Mouse (Mus musculus): Measurements from ENCODE around the gene Tjp1. TPM values are rescaled to one million over a fixed set of nuclear protein-coding genes. Genes with fewer than 3 reads are reported as not detected.

Gene Tjp1
- total RNA-seq, 2 experiments from 2014 or later: 126 to 133 TPM

- intact Hi-C loops (cut with DNase I): loop anchor here (5.0 kb wide), 1 partner anchor 33 kb away; no protein-coding TSS in a partner anchor
- DNase-seq: no peak
Observed at GRCm38 (mm10) chr7:65450158-65450557, 77.4 kb downstream of the Tjp1 start.

DNA sequence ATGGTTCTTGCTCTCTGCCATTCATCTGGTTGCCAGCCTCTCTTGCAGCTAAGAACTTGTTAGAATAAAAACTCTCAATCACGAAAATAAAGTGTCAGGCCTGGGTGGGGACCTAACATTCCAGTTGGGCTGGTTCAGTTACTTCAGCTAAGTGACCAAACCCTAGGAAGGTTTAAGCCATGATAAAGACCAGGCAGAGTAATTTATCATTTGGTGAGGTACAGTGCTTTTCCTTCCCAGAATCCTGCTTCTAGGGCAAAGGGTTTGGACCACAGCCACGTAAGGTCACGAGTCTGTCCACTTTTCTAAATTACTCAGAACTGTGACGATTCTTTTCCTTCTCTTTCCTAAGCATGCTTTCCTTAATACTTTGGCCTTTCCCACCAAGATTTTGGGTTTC lies 86.1 kb downstream of the Tjp1 start:
- DNase-seq: no peak
- intact Hi-C loops (cut with DNase I): no loop called here

- intact Hi-C loops (cut with DNase I): no loop called here
- no peak for DNase-seq
Observed at GRCm38 (mm10) chr7:65439518-65439917, 88.1 kb downstream of the Tjp1 start.

- intact Hi-C loops (cut with DNase I): no loop called here
- DNase-seq: no peak
Observed at GRCm38 (mm10) chr7:65438146-65438545, 89.4 kb downstream of the Tjp1 start.

- no peak for DNase-seq
- intact Hi-C loops (cut with DNase I): no loop called here
Observed at GRCm38 (mm10) chr7:65436921-65437320, 90.7 kb downstream of the Tjp1 start.

GRCm38 (mm10) chr7:65431018-65431695 lies 96.4 kb downstream of the Tjp1 start:
- no peak for DNase-seq
- intact Hi-C loops (cut with DNase I): no loop called here

- no peak for DNase-seq
- intact Hi-C loops (cut with DNase I): no loop called here
Observed at GRCm38 (mm10) chr7:65430401-65430800, 97.2 kb downstream of the Tjp1 start.

DNA sequence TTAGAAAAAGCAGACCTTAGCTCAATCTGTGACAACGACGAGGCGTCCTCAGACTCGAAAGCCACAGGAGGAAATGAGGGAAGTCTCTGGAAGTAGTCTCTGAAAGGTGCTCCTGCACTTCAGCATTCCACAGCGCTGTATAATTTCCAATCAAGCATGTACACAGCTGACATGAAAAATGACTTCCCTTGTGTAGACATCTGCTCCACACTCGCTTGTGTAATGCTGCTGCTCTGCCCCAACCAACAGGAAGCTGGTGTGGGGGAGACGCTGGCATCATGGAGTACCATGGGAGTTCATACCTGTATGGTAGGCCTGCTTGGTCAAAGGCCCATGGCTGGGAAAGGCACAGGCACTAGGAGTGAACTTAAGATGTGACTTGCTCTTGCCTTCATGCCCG lies 103.1 kb downstream of the Tjp1 start:
- intact Hi-C loops (cut with DNase I): no loop called here

GRCm38 (mm10) chr7:65422456-65422855 lies 105.1 kb downstream of the Tjp1 start:
- intact Hi-C loops (cut with DNase I): no loop called here
- no peak for DNase-seq

More for the DNA sequence above, 103.1 kb downstream of the Tjp1 start:
- DNase-seq: no peak

- intact Hi-C loops (cut with DNase I): no loop called here
- DNase-seq: peak; percentile 30 to 32
Observed at GRCm38 (mm10) chr7:65421451-65421850, 106.1 kb downstream of the Tjp1 start.

GRCm38 (mm10) chr7:65419926-65420325 lies 107.7 kb downstream of the Tjp1 start:
- DNase-seq: no peak
- intact Hi-C loops (cut with DNase I): loop anchor here (5.0 to 10.0 kb wide), 3 partner anchors 32 to 75 kb away; no protein-coding TSS in a partner anchor

- DNase-seq: no peak
- intact Hi-C loops (cut with DNase I): loop anchor here (5.0 to 10.0 kb wide), 3 partner anchors 33 to 76 kb away; no protein-coding TSS in a partner anchor
Observed at GRCm38 (mm10) chr7:65419012-65419411, 108.6 kb downstream of the Tjp1 start.

- intact Hi-C loops (cut with DNase I): loop anchor here (5.0 to 10.0 kb wide), 3 partner anchors 34 to 76 kb away; no protein-coding TSS in a partner anchor
- no peak for DNase-seq
Observed at GRCm38 (mm10) chr7:65418366-65418911, 109.1 kb downstream of the Tjp1 start.

DNA sequence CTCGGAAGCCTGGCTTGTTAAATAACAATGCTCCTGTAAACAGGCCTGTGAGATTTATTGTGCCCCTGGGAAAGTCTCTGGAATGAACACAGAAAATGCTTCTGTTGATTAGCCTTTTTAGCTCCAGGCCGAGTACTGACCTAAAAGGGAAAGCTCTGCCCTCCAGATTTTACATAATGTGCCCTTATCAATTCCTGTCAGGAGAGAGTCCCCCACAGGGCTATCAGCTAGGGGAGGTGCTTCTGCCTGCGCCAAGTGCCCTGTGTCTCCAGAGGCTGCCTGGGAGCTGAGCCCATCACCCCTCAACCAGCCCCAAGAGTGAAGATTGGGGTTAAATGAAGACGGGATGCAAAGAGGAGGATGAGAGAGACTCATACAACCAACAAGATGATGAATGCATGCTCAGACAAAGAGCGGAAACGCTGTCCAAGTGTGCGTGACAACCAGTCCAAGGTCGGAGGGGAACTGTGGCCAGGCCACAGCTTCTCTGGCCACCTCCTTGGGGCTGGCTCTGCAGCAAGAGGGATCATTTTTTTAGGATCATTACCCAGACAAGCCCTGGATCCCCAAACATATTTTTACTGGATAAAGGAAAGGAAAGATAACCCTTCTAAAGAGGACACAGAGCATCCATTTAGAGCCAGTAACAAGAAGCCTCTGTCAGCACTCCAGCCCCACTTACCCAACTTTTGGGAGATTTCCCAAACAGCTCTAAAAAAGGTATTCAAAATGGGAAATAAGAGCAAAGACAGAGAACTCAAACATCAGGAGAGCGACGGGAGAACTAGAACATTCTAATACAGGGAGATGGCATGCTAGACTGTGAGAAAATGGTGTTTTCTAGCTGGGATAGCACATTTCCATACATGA lies 110.1 kb downstream of the Tjp1 start:
- intact Hi-C loops (cut with DNase I): loop anchor here (5.0 to 10.0 kb wide), 3 partner anchors 35 to 77 kb away; no protein-coding TSS in a partner anchor

DNA sequence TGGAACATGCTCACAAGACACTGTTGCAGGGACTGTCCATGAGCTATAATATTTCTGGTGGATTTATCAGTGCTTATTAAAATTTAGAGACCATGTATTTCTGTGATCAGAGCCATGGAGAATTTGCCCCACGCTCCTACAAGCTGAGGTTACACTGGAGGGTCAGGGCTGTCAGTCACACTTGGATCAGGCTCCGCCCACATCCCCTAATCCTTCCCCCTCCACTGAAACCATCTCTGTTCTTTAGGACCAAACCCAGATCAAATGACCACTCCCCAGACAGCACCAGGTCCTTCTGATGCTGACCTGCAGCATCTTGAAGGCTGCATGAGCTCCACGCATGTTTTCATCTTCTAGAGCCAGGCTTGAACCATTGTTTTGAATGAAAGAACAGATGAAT lies 111.1 kb downstream of the Tjp1 start:
- DNase-seq: no peak
- intact Hi-C loops (cut with DNase I): loop anchor here (5.0 to 10.0 kb wide), 3 partner anchors 36 to 78 kb away; no protein-coding TSS in a partner anchor

More for the DNA sequence above, 110.1 kb downstream of the Tjp1 start:
- DNase-seq: peak; percentile 25 to 56

DNA sequence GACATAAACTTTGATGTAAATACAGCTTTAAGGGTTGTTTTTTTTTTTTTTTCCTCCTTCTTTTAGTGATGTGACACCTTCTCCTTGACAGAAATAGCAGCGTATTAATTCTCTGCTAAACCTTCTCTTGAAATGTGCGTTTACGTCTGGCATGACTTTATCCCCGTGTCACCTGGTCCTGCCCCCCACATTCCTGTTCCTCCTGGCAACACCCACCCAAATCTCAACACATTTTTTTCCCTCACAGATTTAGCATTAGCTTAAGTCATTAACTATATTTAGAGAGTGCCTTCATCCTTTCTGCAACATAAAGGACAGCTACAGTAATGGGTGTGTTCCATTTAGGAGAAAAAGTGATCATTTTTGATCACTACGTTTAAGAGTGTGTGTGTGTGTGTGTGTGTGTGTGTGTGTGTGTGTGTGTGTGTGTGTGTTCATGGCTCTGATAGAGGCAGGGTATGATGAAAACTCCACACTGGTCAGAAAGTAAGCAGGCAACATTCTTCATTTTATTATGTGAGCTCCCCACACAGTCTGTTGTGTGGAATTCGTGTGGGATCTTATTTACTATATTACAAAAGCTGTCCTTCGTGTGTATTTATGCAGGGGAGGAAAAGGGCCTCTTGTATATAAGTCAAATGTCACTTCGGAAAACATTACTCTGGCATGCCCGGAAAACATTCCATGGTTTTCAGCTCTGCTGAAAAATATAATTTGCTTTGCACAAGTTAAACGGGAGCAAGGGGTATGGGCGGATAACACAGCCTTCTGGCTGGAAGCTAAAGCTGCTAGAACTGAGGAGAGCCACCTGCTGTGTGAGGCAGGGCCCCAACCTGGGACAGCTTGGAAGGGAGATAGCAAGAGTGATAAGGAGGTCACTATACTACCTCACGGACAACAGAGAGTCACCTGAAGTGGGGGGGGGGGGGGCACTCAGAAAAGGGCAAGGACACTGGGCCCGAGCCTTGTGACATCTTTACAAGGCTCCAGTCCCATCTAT lies 113.3 kb downstream of the Tjp1 start:
- no peak for DNase-seq
- intact Hi-C loops (cut with DNase I): loop anchor here (10.0 kb wide), 1 partner anchor 81 kb away; no protein-coding TSS in a partner anchor

- DNase-seq: peak; percentile 33 to 37
- intact Hi-C loops (cut with DNase I): loop anchor here (10.0 kb wide), 1 partner anchor 84 kb away; no protein-coding TSS in a partner anchor
Observed at GRCm38 (mm10) chr7:65410668-65411067, 116.9 kb downstream of the Tjp1 start.

GRCm38 (mm10) chr7:65406427-65406826 lies 121.2 kb downstream of the Tjp1 start:
- intact Hi-C loops (cut with DNase I): no loop called here
- no peak for DNase-seq

DNA sequence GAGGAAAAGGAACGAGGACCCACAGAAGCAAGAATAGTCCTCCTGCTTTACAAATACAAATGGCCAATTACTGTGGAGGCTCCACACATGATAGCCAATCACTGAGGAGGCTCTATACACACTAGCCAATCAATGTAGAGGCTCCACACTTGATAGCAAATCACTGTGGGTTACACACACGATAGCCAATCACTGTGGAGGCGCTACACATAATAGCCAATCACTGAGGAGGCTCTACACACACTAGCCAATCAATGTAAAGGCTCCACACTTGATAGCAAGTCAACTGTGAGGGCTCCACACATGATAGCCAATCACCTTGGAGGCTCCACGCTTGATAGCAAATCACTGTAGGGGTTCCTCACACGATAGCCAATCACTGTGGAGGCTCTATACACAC lies 125.1 kb downstream of the Tjp1 start:
- intact Hi-C loops (cut with DNase I): no loop called here
- DNase-seq: no peak

GRCm38 (mm10) chr7:65401622-65402021 lies 126.0 kb downstream of the Tjp1 start:
- no peak for DNase-seq
- intact Hi-C loops (cut with DNase I): no loop called here

Measured in heart, postnatal 14 days (tissue).